Mouse (Mus musculus) erythroblast, embryonic 14.5 days (primary cell): Measurements from ENCODE around the gene Elk4. TPM values are rescaled to one million over a fixed set of nuclear protein-coding genes. Genes with fewer than 3 reads are reported as not detected.

Source experiments
- H3K27me3 ChIP-seq: 2 replicates; pipeline ENCODE4 v1.6.1; 2012; ENCODE audit warnings: inconsistent platforms; ENCODE audit not compliant: control insufficient read depth
- H3K36me3 ChIP-seq: 2 replicates; pipeline ENCODE4 v1.6.1; 2012; ENCODE audit warnings: mild to moderate bottlenecking, inconsistent platforms; ENCODE audit not compliant: control insufficient read depth
- H3K4me1 ChIP-seq: 2 replicates; pipeline ENCODE4 v1.6.1; 2012; ENCODE audit warnings: inconsistent platforms; ENCODE audit not compliant: control insufficient read depth
- H3K4me3 ChIP-seq: replicated peaks from 2 replicates; pipeline ENCODE3; 2012; ENCODE audit warnings: moderate library complexity, mild to moderate bottlenecking, inconsistent platforms
- H3K9me3 ChIP-seq: 2 replicates; pipeline ENCODE4 v1.6.1; 2012; ENCODE audit warnings: low read length, inconsistent platforms, mixed read lengths; ENCODE audit not compliant: control insufficient read depth
- GATA1 ChIP-seq: IDR thresholded peaks from 2 replicates; pipeline ENCODE4 v1.6.1; 2012; ENCODE audit warnings: low read length, inconsistent platforms, mixed read lengths
- TAL1 ChIP-seq: IDR thresholded peaks from 3 replicates; pipeline ENCODE4 v1.6.1; 2012; ENCODE audit warnings: low read length, inconsistent platforms, mixed read lengths
- polyA plus RNA-seq: library from polyadenylated mRNA; stranded (reverse); fragments of >175 nt; gene quantifications from 2 replicates; pipeline ENCODE4 v1.2.3, GENCODE M21; 2012

Gene Elk4
- polyA plus RNA-seq, 1 experiment = 0.38 TPM

DNA sequence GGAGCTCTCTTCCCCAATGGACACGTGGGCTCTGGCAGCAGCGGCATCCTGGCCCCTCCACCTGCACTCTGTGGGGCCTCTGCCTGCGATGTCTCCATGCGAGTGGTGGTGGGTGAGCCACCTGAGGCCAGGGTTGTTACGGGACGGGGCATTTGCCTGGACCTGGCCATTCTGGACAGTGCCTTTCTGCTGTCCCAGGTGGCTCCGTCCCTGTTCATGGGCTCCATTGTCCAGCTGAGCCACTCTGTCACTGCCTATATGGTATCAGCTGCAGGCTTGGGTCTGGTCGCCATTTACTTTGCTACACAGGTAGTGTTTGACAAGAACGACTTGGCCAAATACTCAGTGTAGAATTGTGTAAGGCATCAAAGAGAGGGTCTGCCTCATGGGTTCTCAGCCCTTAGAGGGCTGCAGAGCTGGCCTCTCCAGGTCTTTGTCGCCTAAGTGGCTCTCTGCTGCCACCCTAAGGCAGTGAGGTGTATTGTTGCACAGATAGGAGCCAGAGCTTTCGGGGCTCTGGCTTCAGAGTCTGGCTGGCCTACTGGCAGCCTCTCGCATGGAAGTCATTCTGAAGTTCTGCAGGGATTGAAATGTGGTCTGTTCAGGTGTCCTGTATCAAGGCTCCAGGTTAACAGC lies 25.9 kb upstream of the Elk4 start:
- no peaks in the 10 kb centered on the region for H3K9me3 ChIP-seq
- no peaks in the 10 kb centered on the region for H3K27me3 ChIP-seq
- H3K36me3 ChIP-seq = no peaks in the 10 kb centered on the region; the same call in 1 of the 2 replicates
- H3K4me1 ChIP-seq = no peaks in the 10 kb centered on the region
- H3K4me3 ChIP-seq = no peak overlapping the region
- TF ChIP-seq GATA1 = no peak
- no peak for TF ChIP-seq TAL1

DNA sequence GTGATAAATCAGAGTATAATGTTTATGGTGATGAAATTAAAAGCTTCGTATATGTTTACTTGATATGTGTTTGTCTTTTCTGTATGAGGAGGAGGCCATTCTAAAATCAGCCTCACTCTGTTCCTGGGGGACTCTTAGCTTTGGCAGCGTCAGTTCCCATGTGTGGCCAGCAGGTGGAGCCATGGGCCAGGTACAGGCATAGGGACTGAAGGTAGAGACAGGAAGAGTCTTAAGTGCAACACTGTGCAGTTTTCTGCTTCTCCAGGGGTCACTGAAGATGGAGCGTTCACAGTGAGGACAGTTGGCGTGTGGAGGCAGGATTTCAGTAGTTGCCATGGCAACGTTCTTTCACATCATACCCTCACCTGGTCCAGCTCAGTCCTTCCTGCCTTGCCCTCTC lies 24.5 kb upstream of the Elk4 start:
- H3K27me3 ChIP-seq = no peaks in the 10 kb centered on the region
- no peaks in the 10 kb centered on the region; the same call in 1 of the 2 replicates for H3K36me3 ChIP-seq
- TF ChIP-seq TAL1 = no peak
- no peak for TF ChIP-seq GATA1
- H3K4me1 ChIP-seq = no peaks in the 10 kb centered on the region
- no peak overlapping the region for H3K4me3 ChIP-seq
- no peaks in the 10 kb centered on the region for H3K9me3 ChIP-seq

DNA sequence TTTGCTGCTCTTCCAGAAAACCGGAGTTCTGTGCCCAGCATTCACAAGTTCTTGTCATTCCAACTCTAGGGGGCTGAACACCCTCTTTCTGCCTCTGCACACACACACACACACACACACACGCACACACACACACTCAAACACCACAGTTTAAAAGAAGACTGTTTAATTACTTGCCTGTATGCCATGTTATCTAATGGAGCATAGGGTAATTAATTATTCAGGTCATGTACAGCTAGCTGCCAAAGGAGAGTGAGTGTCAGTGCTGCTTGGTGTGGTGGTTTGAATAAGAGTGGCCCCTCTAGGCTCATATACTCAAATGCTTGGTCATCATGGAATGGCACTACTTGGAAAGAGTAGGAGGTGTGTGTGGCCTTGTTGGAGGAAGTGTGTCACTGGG lies 23.6 kb upstream of the Elk4 start:
- TF ChIP-seq TAL1 (no peak), GATA1 (no peak)
- Histone ChIP-seq H3K36me3 (no peaks in the 10 kb centered on the region; the same call in 1 of the 2 replicates), H3K4me3 (no peak overlapping the region), H3K27me3 (no peaks in the 10 kb centered on the region), H3K9me3 (no peaks in the 10 kb centered on the region), H3K4me1 (no peaks in the 10 kb centered on the region)

DNA sequence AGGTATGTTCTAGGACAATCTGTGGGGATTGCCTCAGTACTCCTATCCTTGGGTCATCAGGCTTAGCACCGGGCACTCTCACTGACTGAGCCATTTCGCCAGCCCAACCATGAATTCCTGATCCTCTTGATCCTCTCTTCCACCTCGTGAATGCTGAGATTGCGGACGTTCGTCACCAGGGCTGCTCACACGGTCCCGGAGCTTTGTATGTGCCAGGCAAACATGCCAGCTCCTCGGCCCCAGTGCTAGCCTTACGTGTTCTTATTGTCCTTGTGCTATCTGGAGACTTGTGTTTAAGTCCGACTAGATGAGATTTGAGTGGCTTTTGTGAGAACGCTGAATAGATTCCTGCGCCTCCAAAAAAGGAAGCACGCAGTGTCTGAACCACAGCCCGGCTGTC lies 20.0 kb upstream of the Elk4 start:
- no peaks in the 10 kb centered on the region for H3K36me3 ChIP-seq
- no peaks in the 10 kb centered on the region for H3K4me1 ChIP-seq
- no peaks in the 10 kb centered on the region for H3K27me3 ChIP-seq
- H3K4me3 ChIP-seq = no peak overlapping the region
- H3K9me3 ChIP-seq = no peaks in the 10 kb centered on the region
- no peak for TF ChIP-seq GATA1
- TF ChIP-seq TAL1 = no peak

DNA sequence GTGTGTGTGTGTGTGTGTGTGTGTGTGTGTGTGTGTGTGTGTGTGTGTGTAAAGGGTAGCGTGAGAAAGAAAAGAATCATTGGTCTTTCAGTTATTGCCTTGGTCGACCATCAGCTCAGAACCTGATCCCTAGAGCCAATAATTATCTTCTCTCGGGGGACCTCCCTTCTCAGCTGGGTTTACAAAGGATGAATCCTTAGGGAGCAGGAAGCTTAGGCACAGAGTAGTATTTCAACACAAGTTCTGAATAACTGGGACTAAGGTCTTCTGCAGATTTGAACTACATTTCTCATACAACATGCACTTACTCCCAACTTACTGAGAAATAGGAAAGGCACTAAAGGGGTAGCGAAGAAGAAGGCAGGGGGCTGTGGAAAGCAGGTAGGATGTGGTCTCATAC lies 17.9 kb upstream of the Elk4 start:
- H3K4me3 ChIP-seq = no peak overlapping the region
- no peaks in the 10 kb centered on the region for H3K9me3 ChIP-seq
- no peaks in the 10 kb centered on the region for H3K36me3 ChIP-seq
- TF ChIP-seq GATA1 (no peak), TAL1 (no peak)
- H3K4me1 ChIP-seq = no peaks in the 10 kb centered on the region
- no peaks in the 10 kb centered on the region for H3K27me3 ChIP-seq

DNA sequence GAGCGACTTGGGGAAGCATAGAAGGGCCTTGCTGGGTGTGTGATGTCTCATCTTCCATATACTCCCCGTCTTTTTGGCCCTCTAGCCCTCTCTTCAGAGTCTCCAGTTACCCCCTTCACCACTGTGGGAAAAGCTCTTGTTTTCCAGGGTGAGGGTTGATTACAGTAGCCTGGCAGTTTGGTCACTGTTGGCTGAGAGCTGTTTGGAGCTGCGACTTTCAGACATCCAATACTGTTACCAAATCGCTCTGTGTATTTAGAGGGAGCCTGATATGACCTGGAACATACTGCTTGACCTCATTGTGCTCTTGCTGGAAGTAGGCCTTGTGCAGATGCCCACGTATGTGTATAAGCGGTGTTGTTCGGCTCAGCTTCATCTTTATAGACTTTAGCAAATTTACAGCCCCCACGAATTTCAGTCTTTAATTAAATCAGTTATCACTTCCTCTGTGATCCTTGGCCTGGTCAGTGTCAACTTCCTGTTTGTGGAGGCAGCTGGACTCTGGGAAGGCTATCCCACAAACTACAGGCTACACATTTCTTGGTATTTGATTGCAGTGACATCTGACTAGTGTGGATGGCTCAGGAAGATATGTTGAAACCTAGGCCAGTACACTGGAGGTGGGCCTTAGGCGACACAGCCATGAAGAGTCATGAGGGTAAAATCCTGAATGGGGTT lies 17.2 kb upstream of the Elk4 start:
- Histone ChIP-seq H3K9me3 (no peaks in the 10 kb centered on the region), H3K36me3 (no peaks in the 10 kb centered on the region), H3K4me3 (no peak overlapping the region), H3K4me1 (no peaks in the 10 kb centered on the region), H3K27me3 (no peaks in the 10 kb centered on the region)
- TF ChIP-seq GATA1 (no peak), TAL1 (no peak)

DNA sequence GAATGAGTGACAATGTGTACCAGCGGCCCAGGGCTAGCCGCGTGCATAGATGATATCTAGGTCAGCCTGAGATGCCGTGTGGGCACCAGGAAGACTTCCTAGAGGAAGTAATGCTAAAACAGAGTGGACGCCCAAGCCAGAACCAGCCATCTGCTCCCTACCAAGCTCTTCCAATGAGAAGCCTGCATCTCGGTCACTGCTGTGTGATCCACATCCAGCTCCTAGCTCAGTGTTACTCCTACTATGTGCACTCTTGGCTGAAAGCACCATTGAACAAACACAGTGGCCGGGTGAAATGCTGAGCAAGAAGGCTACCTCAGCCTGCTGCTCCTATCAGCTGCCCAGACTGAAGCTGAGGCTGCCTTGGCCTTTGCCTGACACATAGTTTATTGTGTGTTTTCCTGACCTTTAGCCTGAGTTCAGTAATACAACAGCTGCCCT lies 14.8 kb upstream of the Elk4 start:
- Histone ChIP-seq H3K4me1 (no peaks in the 10 kb centered on the region), H3K4me3 (no peak overlapping the region), H3K9me3 (no peaks in the 10 kb centered on the region), H3K27me3 (no peaks in the 10 kb centered on the region), H3K36me3 (no peaks in the 10 kb centered on the region)
- TF ChIP-seq TAL1 (no peak), GATA1 (no peak)

DNA sequence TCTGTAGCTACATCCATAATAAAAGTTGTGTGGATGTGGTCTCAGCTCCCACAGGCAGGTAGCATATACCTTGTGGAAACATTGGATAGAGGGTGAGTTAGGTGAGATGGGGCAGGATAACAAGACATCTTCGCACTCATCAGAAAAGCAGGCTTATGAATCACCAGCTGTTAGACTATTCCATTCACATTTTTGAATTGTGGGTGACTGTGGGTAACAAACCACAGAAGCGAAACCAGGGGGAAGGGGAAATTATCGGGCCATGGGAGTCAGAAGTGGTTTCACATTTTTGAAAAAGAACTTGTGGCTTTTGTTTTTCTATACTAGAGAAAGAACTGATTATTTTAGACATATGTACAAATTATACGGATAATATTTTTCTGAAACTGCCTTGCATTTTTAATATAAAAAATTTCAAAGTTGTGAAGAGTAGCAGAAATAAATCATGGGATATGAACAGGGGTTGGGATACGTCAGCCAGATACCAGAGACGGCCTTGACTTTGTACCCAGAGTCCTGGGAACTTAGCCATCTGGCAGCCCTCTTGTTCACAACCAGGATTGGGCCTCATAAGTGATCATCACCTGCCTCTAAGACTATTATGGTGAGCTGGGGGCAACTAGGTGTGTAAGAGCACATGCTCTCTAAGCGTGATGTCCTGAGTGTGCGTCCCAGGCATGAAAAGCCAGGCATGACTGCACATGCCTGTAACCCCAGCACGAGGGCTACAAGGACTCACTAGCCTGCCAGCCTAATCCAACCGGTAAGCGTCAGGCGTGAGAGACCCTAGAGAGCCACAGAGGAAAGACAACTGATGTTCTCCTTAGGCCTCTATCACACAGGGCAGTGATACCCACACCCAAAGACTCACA lies 14.0 kb upstream of the Elk4 start:
- Histone ChIP-seq H3K4me3 (no peak overlapping the region), H3K4me1 (no peaks in the 10 kb centered on the region), H3K27me3 (no peaks in the 10 kb centered on the region), H3K9me3 (no peaks in the 10 kb centered on the region), H3K36me3 (no peaks in the 10 kb centered on the region)
- TF ChIP-seq GATA1 (no peak), TAL1 (no peak)

DNA sequence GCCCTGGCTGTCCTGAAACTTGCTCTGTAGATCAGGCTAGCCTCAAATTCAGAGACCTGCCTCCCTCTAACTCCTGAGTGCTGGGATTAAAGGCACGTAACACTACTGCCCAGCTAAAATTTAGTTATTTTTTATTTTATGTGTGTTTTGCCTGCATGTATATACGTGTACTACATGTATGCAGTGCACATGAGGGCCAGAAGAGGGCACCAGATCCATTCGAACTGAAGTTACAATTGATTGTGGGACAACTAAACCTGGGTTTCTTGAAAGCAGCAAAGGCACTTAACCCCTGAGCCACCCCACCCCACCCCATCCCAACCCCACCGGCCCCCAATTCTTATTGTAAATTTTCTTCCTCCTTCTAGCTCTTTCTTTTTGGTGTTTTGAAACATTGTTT lies 12.3 kb upstream of the Elk4 start:
- Histone ChIP-seq H3K27me3 (no peaks in the 10 kb centered on the region), H3K36me3 (no peaks in the 10 kb centered on the region), H3K9me3 (peaks cover 3% of the 10 kb centered on the region; the same call in 1 of the 2 replicates), H3K4me1 (no peaks in the 10 kb centered on the region), H3K4me3 (no peak overlapping the region)
- TF ChIP-seq GATA1 = no peak
- no peak for TF ChIP-seq TAL1
